Comparison of ENCODE assay signal across 9 mouse cellular contexts in the genomic region with DNA sequence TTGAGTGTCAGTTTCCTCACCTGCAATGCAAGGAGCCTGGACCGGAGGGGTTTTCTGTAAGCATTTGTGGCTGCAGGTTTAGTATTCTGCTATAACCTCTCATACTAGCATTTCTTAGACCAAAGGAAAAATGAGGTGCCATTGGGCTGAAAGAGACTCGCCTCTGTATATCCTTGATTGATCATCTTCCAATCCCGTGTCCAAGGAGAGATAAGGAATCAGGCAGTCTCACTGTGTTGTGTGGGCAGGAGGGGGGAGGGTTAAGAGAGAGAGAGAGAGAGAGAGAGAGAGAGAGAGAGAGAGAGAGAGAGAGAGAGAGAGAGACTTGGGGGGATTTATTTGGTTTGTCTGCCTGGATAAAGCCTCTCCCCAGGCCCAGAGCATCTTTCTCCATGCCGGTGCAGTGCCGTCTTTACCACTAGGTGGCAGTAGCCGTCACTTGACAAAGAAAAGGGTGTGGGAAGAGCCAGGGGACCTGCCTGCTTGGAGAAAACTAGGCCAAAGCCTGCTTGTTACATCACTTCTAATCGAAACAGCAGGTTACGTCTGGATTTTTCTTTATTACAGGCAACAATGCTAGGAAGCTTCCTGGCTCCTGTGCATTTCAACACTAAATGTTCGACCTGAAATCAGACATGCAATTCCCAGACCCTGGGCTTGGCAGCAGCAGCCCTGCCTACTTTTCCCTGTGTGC. TPM values are rescaled to one million over a fixed set of nuclear protein-coding genes. Genes with fewer than 3 reads are reported as not detected.
DNase-seq lines count a peak whose midpoint lies in the region; ATAC-seq and TF ChIP-seq lines count a peak whose summit lies in the region.
"Had no signal": no experiment of that assay in that cellular context is flagged by ENCODE, and none has a peak within 500 bp of the region (broad histone marks: within the 10 kb centered on the region; RNA-seq: fewer than 3 reads in every experiment).

No protein-coding gene starts in this region.

- H3K4me3 ChIP-seq in MEL (ENCODE audit: control insufficient read depth in 1 of 2, insufficient read depth in 1 of 2, low read depth in 2 of 2, low read length in 2 of 2), result no peak overlapping the region
- H3K4me3 ChIP-seq in forebrain, embryonic 14.5 days (ENCODE audit: low read depth, low read length), result no peak overlapping the region
- no peak overlapping the region for H3K4me3 ChIP-seq in lung, postnatal 0 days (ENCODE audit: low read depth, low read length)
- H3K4me3 ChIP-seq: lung, embryonic 15.5 days had no signal

- DNase-seq in MEL (ENCODE audit: low read depth, low spot score), result peak; percentile 51
- peak; percentile 38 for DNase-seq in c-Kit-positive CD71-negative TER-119-negative erythroid progenitor cells, embryonic 14.5 days (ENCODE audit: low read depth)
- DNase-seq in forebrain, embryonic 14.5 days (ENCODE audit: low spot score), result peak; percentile 95
- DNase-seq in heart, postnatal 10 days, result peak; percentile 89 to 93
- DNase-seq in layer of hippocampus, adult 18-20 months (ENCODE audit: low spot score in 2 of 2), result peak; percentile 84 to 95
- DNase-seq in lung, postnatal 0 days (ENCODE audit: low spot score), result peak; percentile 89
- DNase-seq in right cerebral cortex, adult 18-20 months, result peak; percentile 91
- peak; percentile 60 for DNase-seq in yolk sac, embryonic 10.5 days (ENCODE audit: low spot score)

- ATAC-seq in forebrain, embryonic 14.5 days, result peak; percentile 93
- peak; percentile 57; the same call in 1 of the 2 replicates for ATAC-seq in lung, postnatal 0 days

- H3K27me3 ChIP-seq in MEL (ENCODE audit: control insufficient read depth in 1 of 2, insufficient read depth in 2 of 2, low read length in 2 of 2), result no peaks in the 10 kb centered on the region
- no peaks in the 10 kb centered on the region for H3K27me3 ChIP-seq in forebrain, embryonic 14.5 days (replicated peaks; ENCODE audit: control insufficient read depth, insufficient read depth, low read length)
- no peaks in the 10 kb centered on the region for H3K27me3 ChIP-seq in lung, postnatal 0 days (replicated peaks; ENCODE audit: insufficient read depth, low read length)
- H3K27me3 ChIP-seq: lung, embryonic 15.5 days had no signal

- TF ChIP-seq EP300 in MEL (IDR thresholded peaks at IDR 0.05; ENCODE audit: low read depth in 1 of 2, low read length in 2 of 2), result no peak
- TF ChIP-seq EP300 in lung, postnatal 0 days (IDR thresholded peaks at IDR 0.05), result no peak

- no peaks in the 10 kb centered on the region for H3K79me2 ChIP-seq in MEL (ENCODE audit: control insufficient read depth, insufficient read depth, low read length, poor library complexity)

- intact Hi-C loops in heart, postnatal 10 days (cut with DNase I), result loop anchor here (1.0 to 10.0 kb wide), 4 partner anchors 221 to 603 kb away; no protein-coding TSS in a partner anchor

- H3K36me3 ChIP-seq in MEL (ENCODE audit: control insufficient read depth in 1 of 2, insufficient read depth in 2 of 2, low read length in 2 of 2), result no peaks in the 10 kb centered on the region
- no peaks in the 10 kb centered on the region for H3K36me3 ChIP-seq in forebrain, embryonic 14.5 days (ENCODE audit: control insufficient read depth, insufficient read depth, low read length)
- H3K36me3 ChIP-seq in lung, postnatal 0 days (ENCODE audit: insufficient read depth, low read length), result no peaks in the 10 kb centered on the region
- H3K36me3 ChIP-seq: lung, embryonic 15.5 days had no signal

- H3K9ac ChIP-seq in MEL (ENCODE audit: control insufficient read depth, low read depth, low read length, poor library complexity, severe bottlenecking), result no peak overlapping the region
- peak overlapping the region; percentile 9; the same call in 1 of the 2 replicates for H3K9ac ChIP-seq in forebrain, embryonic 14.5 days (ENCODE audit: low read length)
- H3K9ac ChIP-seq in lung, postnatal 0 days (replicated peaks; ENCODE audit: low read depth), result no peak overlapping the region
- H3K9ac ChIP-seq: lung, embryonic 15.5 days had no signal

- H3K4me2 ChIP-seq in forebrain, embryonic 14.5 days (ENCODE audit: low read length), result no peak overlapping the region
- no peak overlapping the region for H3K4me2 ChIP-seq in lung, postnatal 0 days (replicated peaks; ENCODE audit: low read depth, low read length)
- H3K4me2 ChIP-seq: lung, embryonic 15.5 days had no signal

- WGBS in forebrain, embryonic 14.5 days, result 30% methylated on average over 9 of the region's 9 CpGs
- WGBS in lung, postnatal 0 days, result 26% methylated on average over 9 of the region's 9 CpGs

- H3K9me3 ChIP-seq in MEL (replicated peaks; ENCODE audit: insufficient read depth, low read length), result no peaks in the 10 kb centered on the region
- H3K9me3 ChIP-seq in forebrain, embryonic 14.5 days (replicated peaks; ENCODE audit: control insufficient read depth, low read length), result no peaks in the 10 kb centered on the region
- no peaks in the 10 kb centered on the region for H3K9me3 ChIP-seq in lung, postnatal 0 days (ENCODE audit: low read length)
- H3K9me3 ChIP-seq: lung, embryonic 15.5 days had no signal

- no peak for TF ChIP-seq POLR2A in MEL (IDR thresholded peaks at IDR 0.05; ENCODE audit: control insufficient read depth in 1 of 2, insufficient read depth in 1 of 2, low read depth in 1 of 2, low read length in 2 of 2, poor library complexity in 1 of 2)

- H3K27ac ChIP-seq in MEL (ENCODE audit: control insufficient read depth, low read depth, low read length), result no peak overlapping the region
- peak overlapping the region; percentile 1; the same call in 1 of the 2 replicates for H3K27ac ChIP-seq in forebrain, embryonic 14.5 days (ENCODE audit: low read depth, low read length)
- no peak overlapping the region for H3K27ac ChIP-seq in lung, postnatal 0 days (ENCODE audit: low read length)
- H3K27ac ChIP-seq: lung, embryonic 15.5 days had no signal

- TF ChIP-seq RAD21 in MEL (IDR thresholded peaks at IDR 0.05; ENCODE audit: low read depth, low read length), result peak; percentile 51

- no peaks in the 10 kb centered on the region for H3K4me1 ChIP-seq in MEL (ENCODE audit: control insufficient read depth in 1 of 2, insufficient read depth in 2 of 2, low read length in 2 of 2)
- H3K4me1 ChIP-seq in forebrain, embryonic 14.5 days (ENCODE audit: control insufficient read depth, insufficient read depth, low read length), result no peaks in the 10 kb centered on the region
- H3K4me1 ChIP-seq in lung, postnatal 0 days (ENCODE audit: insufficient read depth, low read depth, low read length), result no peaks in the 10 kb centered on the region
- H3K4me1 ChIP-seq: lung, embryonic 15.5 days had no signal

- peak; percentile 56 to 81 (median 65) for TF ChIP-seq CTCF in MEL (IDR thresholded peaks at IDR 0.05 in 2 of 3, conservative IDR thresholded peaks at IDR 0.05 in 1 of 3; ENCODE audit: control insufficient read depth in 1 of 3, insufficient read depth in 1 of 3, low read depth in 2 of 3, low read length in 3 of 3, poor library complexity in 1 of 3, severe bottlenecking in 1 of 3)
- TF ChIP-seq CTCF in lung, postnatal 0 days (IDR thresholded peaks at IDR 0.05), result peak; percentile 89

TF ChIP-seq in MEL, 35 proteins besides CTCF, POLR2A, EP300 and RAD21:
- no peak for TF ChIP-seq MAX (IDR thresholded peaks at IDR 0.05; ENCODE audit: low read length)
- TF ChIP-seq ZMIZ1 (IDR thresholded peaks at IDR 0.05; ENCODE audit: low read depth, low read length), result no peak
- TF ChIP-seq CHD2 (IDR thresholded peaks at IDR 0.05; ENCODE audit: low read length), result no peak
- TF ChIP-seq SMC3 (IDR thresholded peaks at IDR 0.05; ENCODE audit: low read depth, low read length), result peak; percentile 65
- TF ChIP-seq UBTF (IDR thresholded peaks at IDR 0.05; ENCODE audit: borderline replicate concordance, insufficient read depth, low read depth, low read length), result no peak
- TF ChIP-seq HCFC1 (IDR thresholded peaks at IDR 0.05; ENCODE audit: low read depth, low read length), result no peak
- no peak for TF ChIP-seq ZKSCAN1 (IDR thresholded peaks at IDR 0.05; ENCODE audit: low read depth, low read length)
- no peak for TF ChIP-seq CHD1 (IDR thresholded peaks at IDR 0.05; ENCODE audit: low read depth, low read length)
- TF ChIP-seq MYB (IDR thresholded peaks at IDR 0.05; ENCODE audit: low read depth, low read length), result no peak
- TF ChIP-seq ZC3H11A (IDR thresholded peaks at IDR 0.05; ENCODE audit: low read depth, low read length), result peak; percentile 35; the same call in 1 of the 2 replicates
- TF ChIP-seq ZNF384 (IDR thresholded peaks at IDR 0.05; ENCODE audit: low read depth, low read length), result no peak
- no peak for TF ChIP-seq USF1 (IDR thresholded peaks at IDR 0.05; ENCODE audit: low read depth, low read length)
- TF ChIP-seq MAZ (IDR thresholded peaks at IDR 0.05; ENCODE audit: low read depth, low read length), result no peak

RNA-seq across cellular contexts. Expression of a gene that starts 56.1 kb away (rescaled TPM):
- total RNA-seq in MEL (2012; rRNA removed), result not detected in 2 replicates
- not detected for polyA plus RNA-seq in MEL (2012; ENCODE audit: insufficient read depth in 1 of 2, insufficient read length in 2 of 2, low read depth in 1 of 2, low replicate concordance in 2 of 2, missing spikeins in 1 of 2)
- polyA plus RNA-seq in forebrain, embryonic 14.5 days (2014; fragmentation: Nextera tagmentation; extraction: Ambion mirVana), result 0.38 and 0.63 TPM in 2 replicates
- not detected for total RNA-seq in heart, postnatal 10 days (2021)
- 1 to 10 TPM in 1 of 2 experiments, under 1 TPM in 1; 0.52 to 1.4 TPM for total RNA-seq in layer of hippocampus, adult 18-20 months (2021)
- polyA plus RNA-seq in lung, postnatal 0 days (2015; fragmentation: Nextera tagmentation; extraction: Ambion mirVana), result 0.17 TPM in 1 of 2 replicates, not detected in the other
- polyA plus RNA-seq: lung, embryonic 15.5 days had no signal

Comparison
In these comparisons a context has a peak if more than half of its experiments do, and no peak if none do; other contexts are left out.
1. DNase-seq: peak in every context shown above with its lines; median percentile 95 in forebrain, embryonic 14.5 days; 91 in heart, postnatal 10 days; 91 in right cerebral cortex, adult 18-20 months; 90 in layer of hippocampus, adult 18-20 months; 89 in lung, postnatal 0 days; 60 in yolk sac, embryonic 10.5 days; 51 in MEL; 38 in c-Kit-positive CD71-negative TER-119-negative erythroid progenitor cells, embryonic 14.5 days.